Mouse (Mus musculus) heart, embryonic 13.5 days (tissue): ENCODE measurements at regions not wholly inside any gene's neighbourhood (a gene's known extent, or its start where the extent isn't known, plus 50 kb on each side); places are given as distances from the start of the nearest gene placed in this dataset.

ENCODE experiments used
- ATAC-seq: fragments of 200-750 bp; cut with Nextera tagmentation; 2 replicates; pipeline ENCODE4 v1.8.0; 2017; ENCODE audit warnings: moderate TSS enrichment; ENCODE audit not compliant: insufficient number of reproducible peaks, low FRiP score, low TSS enrichment; ENCODE audit errors: extremely low read depth
- H3K27ac ChIP-seq: fragments of 300-500 bp; sonication (generic); replicated peaks from 2 replicates; pipeline ENCODE4 v1.5.1; 2015; ENCODE audit warnings: moderate library complexity, mild to moderate bottlenecking, inconsistent platforms
- H3K27me3 ChIP-seq: fragments of 300-500 bp; sonication (generic); replicated peaks from 2 replicates; pipeline ENCODE4 v1.6.1; 2015; ENCODE audit warnings: mild to moderate bottlenecking, inconsistent platforms
- H3K36me3 ChIP-seq: fragments of 300-500 bp; sonication (generic); 2 replicates; pipeline ENCODE4 v1.6.1; 2015; ENCODE audit warnings: mild to moderate bottlenecking, inconsistent platforms
- H3K4me1 ChIP-seq: fragments of 300-500 bp; sonication (generic); 2 replicates; pipeline ENCODE4 v1.6.1; 2015; ENCODE audit warnings: inconsistent platforms
- H3K4me2 ChIP-seq: fragments of 300-500 bp; sonication (generic); 2 replicates; pipeline ENCODE4 v1.6.1; 2015; ENCODE audit warnings: inconsistent platforms, mild to moderate bottlenecking, moderate library complexity
- H3K4me3 ChIP-seq: fragments of 300-500 bp; sonication (generic); 2 replicates; pipeline ENCODE4 v1.5.1; 2015; ENCODE audit warnings: moderate library complexity, mild to moderate bottlenecking, inconsistent platforms
- H3K9ac ChIP-seq: fragments of 300-500 bp; sonication (generic); 2 replicates; pipeline ENCODE4 v1.6.1; 2015; ENCODE audit warnings: inconsistent platforms, mild to moderate bottlenecking, moderate library complexity
- H3K9me3 ChIP-seq: fragments of 300-500 bp; sonication (generic); 2 replicates; pipeline ENCODE4 v1.6.1; 2016; ENCODE audit warnings: inconsistent platforms
- WGBS: fragments of 180-500 bp; shearing (Covaris S2); methylation state at CpG from one replicate; pipeline ENCODE4 v1.1.7; 2015; ENCODE audit warnings: mixed read lengths; 5-methylcytosine and 5-hydroxymethylcytosine counted together

DNA sequence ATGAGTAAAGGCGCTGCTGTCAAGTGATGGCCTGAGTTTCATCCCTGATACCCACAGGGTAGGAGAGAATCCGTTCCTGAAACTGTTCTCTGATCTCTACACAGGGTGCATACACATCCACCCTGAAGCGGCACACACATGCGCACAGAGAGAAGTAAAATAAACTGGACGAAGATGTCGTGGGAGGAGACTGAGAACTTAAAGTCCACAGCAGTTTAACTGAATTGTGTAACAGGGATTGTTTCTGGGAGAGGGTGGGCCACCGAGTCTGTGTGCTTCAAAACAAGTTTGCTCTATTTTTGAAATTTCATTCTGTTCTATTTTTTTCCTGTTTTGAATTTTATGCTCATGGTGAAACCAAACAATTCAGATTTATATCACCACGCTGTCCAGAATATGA lies 63.0 kb upstream of the Paqr3 start:
- no peaks in the 10 kb centered on the region for H3K27me3 ChIP-seq
- no peak overlapping the region for H3K4me3 ChIP-seq
- no peak overlapping the region for H3K4me2 ChIP-seq
- 82% methylated on average over 8 of the region's 8 CpGs for WGBS
- no peak for ATAC-seq
- no peak overlapping the region for H3K27ac ChIP-seq
- no peak overlapping the region for H3K9ac ChIP-seq
- H3K9me3 ChIP-seq: no peaks in the 10 kb centered on the region
- no peaks in the 10 kb centered on the region for H3K4me1 ChIP-seq
- no peaks in the 10 kb centered on the region for H3K36me3 ChIP-seq

DNA sequence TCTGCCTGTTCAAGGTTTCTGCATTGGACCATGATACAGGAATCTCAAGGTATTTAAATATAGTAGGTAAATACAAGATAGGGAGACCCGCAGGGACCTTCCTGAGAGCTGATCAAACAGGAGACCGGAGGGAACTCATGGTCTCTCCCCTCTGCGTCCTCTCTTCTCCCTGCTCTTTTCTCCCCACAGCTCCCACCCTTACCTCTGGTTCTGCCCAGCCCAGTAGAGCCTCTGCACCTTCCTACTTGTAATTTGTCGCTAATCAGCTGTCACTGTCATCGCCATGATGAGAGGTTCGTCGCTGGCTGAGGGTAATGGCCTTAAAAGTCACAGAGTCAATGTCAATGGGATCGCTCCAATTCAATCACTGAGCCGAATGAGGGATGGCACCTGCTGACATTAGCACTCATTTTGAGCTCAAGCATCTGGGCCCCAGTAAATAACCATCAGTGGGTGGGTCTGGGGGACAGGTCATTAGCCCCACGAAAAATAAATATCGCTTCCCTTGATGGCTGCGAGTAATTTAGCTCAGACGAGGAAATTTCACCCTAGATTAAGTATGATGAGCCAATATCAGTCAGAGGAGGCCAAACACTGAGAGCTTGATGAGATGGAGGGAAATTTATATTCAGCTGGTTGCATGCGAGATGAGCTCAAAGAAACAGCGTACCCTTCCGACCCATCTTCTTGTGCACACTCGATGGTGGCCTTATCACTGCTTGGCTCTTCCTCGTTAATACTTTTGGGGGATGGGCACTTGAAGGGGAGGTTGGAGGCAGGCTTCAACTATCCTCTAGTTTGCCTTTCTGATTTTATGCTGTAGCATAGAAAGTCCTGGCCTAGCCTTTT lies 56.2 kb upstream of the Paqr3 start:
- no peak for ATAC-seq
- Histone ChIP-seq H3K4me3 (no peak overlapping the region), H3K4me1 (no peaks in the 10 kb centered on the region), H3K9me3 (no peaks in the 10 kb centered on the region), H3K27ac (no peak overlapping the region), H3K9ac (no peak overlapping the region), H3K4me2 (no peak overlapping the region), H3K27me3 (no peaks in the 10 kb centered on the region), H3K36me3 (no peaks in the 10 kb centered on the region)
- WGBS: 60% methylated on average over 18 of the region's 18 CpGs

DNA sequence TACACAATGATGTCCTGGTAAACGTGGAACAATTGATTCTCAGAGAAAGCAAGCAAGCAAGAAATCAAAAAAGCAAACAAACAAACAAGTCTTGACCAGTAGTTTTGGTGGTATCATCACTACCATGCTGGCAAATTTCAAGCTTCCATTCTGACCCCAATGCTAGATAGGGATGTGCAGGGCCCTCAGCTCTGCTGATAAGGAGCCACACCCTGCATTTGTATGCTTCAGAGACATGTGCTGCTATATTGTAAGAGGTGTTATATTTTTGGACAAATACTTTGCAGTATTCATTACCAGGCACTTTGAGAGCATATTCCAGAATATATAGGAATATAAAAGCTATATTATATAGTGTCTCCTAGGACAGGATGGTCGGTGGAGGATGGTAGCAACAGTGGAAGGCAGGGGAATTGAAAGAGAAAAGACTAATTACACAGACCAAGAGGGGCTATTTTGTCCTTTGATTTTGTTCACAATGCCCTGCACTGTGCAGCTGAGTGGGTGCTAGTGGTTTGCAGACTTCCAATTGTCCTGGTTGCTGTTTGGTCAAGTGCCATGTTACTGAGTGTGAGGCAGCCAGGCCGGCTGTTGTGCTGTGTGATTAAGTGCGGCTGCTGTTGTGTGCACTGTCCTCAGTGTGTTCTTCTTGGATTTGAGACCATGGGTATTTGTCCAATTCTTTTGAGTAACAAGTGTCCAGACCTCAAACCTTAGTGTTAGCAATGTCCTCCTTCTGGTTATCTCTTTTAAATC lies 54.9 kb upstream of the Paqr3 start:
- no peak overlapping the region for H3K27ac ChIP-seq
- no peaks in the 10 kb centered on the region for H3K27me3 ChIP-seq
- no peaks in the 10 kb centered on the region for H3K4me1 ChIP-seq
- H3K36me3 ChIP-seq: no peaks in the 10 kb centered on the region
- H3K9me3 ChIP-seq: no peaks in the 10 kb centered on the region
- H3K4me3 ChIP-seq: no peak overlapping the region
- H3K9ac ChIP-seq: no peak overlapping the region
- H3K4me2 ChIP-seq: no peak overlapping the region
- 78% methylated on average over 4 of the region's 4 CpGs for WGBS
- ATAC-seq: no peak
